Mouse (Mus musculus) embryonic facial prominence, embryonic 11.5 days (tissue): ENCODE data around the gene Gpr88. TPM values are rescaled to one million over a fixed set of nuclear protein-coding genes. Genes with fewer than 3 reads are reported as not detected.

Experiments
- ATAC-seq: fragments of 200-750 bp; cut with Nextera tagmentation; replicated peaks from 2 replicates; pipeline ENCODE4 v1.8.0; 2017; ENCODE audit warnings: low read depth; ENCODE audit not compliant: insufficient number of reproducible peaks, low FRiP score, low TSS enrichment
- DNase-seq: peaks from one replicate; pipeline ENCODE4 v3.0.0-alpha.2; 2015; ENCODE audit warnings: low spot score
- H3K27ac ChIP-seq: fragments of 300-500 bp; sonication (generic); replicated peaks from 2 replicates; pipeline ENCODE4 v1.5.1; 2014; ENCODE audit warnings: mild to moderate bottlenecking, low read depth, low read length, control low read depth
- H3K27me3 ChIP-seq: fragments of 300-500 bp; sonication (generic); 2 replicates; pipeline ENCODE4 v1.6.1; 2014; ENCODE audit warnings: mild to moderate bottlenecking, low read length, moderate library complexity, mixed read lengths; ENCODE audit not compliant: control insufficient read depth, insufficient read depth
- H3K36me3 ChIP-seq: fragments of 300-500 bp; sonication (generic); replicated peaks from 2 replicates; pipeline ENCODE4 v1.6.1; 2014; ENCODE audit warnings: low read depth, mild to moderate bottlenecking, low read length, moderate library complexity, mixed read lengths; ENCODE audit not compliant: control insufficient read depth, insufficient read depth
- H3K4me1 ChIP-seq: fragments of 300-500 bp; sonication (generic); 2 replicates; pipeline ENCODE4 v1.6.1; 2014; ENCODE audit warnings: low read length, mixed read lengths; ENCODE audit not compliant: control insufficient read depth, insufficient read depth
- H3K4me2 ChIP-seq: fragments of 300-500 bp; sonication (generic); 2 replicates; pipeline ENCODE4 v1.6.1; 2014; ENCODE audit warnings: low read depth, mild to moderate bottlenecking, control low read depth, low read length, moderate library complexity
- H3K4me3 ChIP-seq: fragments of 300-500 bp; sonication (generic); 2 replicates; pipeline ENCODE4 v1.5.1; 2014; ENCODE audit warnings: low read depth, low read length, control low read depth
- H3K9ac ChIP-seq: fragments of 300-500 bp; sonication (generic); replicated peaks from 2 replicates; pipeline ENCODE4 v1.6.1; 2014; ENCODE audit warnings: mild to moderate bottlenecking, control low read depth, low read length
- H3K9me3 ChIP-seq: fragments of 300-500 bp; sonication (generic); replicated peaks from 2 replicates; pipeline ENCODE4 v1.6.1; 2016; ENCODE audit warnings: mild to moderate bottlenecking, low read length, inconsistent platforms, mixed read lengths; ENCODE audit not compliant: control insufficient read depth
- WGBS: fragments of 180-500 bp; shearing (Covaris S2); extraction: QIAGEN DNeasy Blood & Tissue Kit; methylation state at CpG from one replicate; pipeline ENCODE4 v1.1.7; 2014; 5-methylcytosine and 5-hydroxymethylcytosine counted together
- polyA plus RNA-seq: library from polyadenylated mRNA; unstranded; fragments of >200 nt; fragmentation: Nextera tagmentation; extraction: Ambion mirVana; gene quantifications from 2 replicates; pipeline ENCODE4 v1.2.1, GENCODE M21; 2014

Gpr88 gene
- 0.20 and 0.56 TPM in 2 replicates for polyA plus RNA-seq

- peak; percentile 17 for DNase-seq
- H3K27me3 ChIP-seq, result peaks cover 23% of the 10 kb centered on the region
- peaks cover 9% of the 10 kb centered on the region for H3K4me1 ChIP-seq
- no peaks in the 10 kb centered on the region for H3K36me3 ChIP-seq
- H3K9me3 ChIP-seq, result no peaks in the 10 kb centered on the region
- H3K4me2 ChIP-seq, result peak within 1 kb of the TSS; percentile 99
- 5% methylated on average over 9 of the region's 9 CpGs for WGBS
- ATAC-seq, result 0 out of 2 replicates have a peak, but pooled peaks have one; percentile 8
- H3K27ac ChIP-seq, result no peak within 1 kb of the TSS
- H3K4me3 ChIP-seq, result peak within 1 kb of the TSS; percentile 48
- no peak within 1 kb of the TSS; the same call in 1 of the 2 replicates for H3K9ac ChIP-seq
These were observed at the start of gene Gpr88 for GRCm38 (mm10) chr3:116253077-116253531. TSS of gene Gpr88 (minus strand) at chr3:116253503.

GRCm38 (mm10) chr3:116302581-116302980, 49.3 kb upstream of the Gpr88 start:
- H3K9me3 ChIP-seq, result no peaks in the 10 kb centered on the region
- DNase-seq, result no peak
- ATAC-seq, result no peak
- H3K9ac ChIP-seq, result no peak overlapping the region
- no peaks in the 10 kb centered on the region for H3K4me1 ChIP-seq
- no peak overlapping the region for H3K4me2 ChIP-seq
- H3K36me3 ChIP-seq, result no peaks in the 10 kb centered on the region; the same call in 1 of the 2 replicates
- H3K4me3 ChIP-seq, result no peak overlapping the region
- H3K27me3 ChIP-seq, result no peaks in the 10 kb centered on the region
- no peak overlapping the region for H3K27ac ChIP-seq
- WGBS, result 96% methylated on average over 7 of the region's 7 CpGs

DNA sequence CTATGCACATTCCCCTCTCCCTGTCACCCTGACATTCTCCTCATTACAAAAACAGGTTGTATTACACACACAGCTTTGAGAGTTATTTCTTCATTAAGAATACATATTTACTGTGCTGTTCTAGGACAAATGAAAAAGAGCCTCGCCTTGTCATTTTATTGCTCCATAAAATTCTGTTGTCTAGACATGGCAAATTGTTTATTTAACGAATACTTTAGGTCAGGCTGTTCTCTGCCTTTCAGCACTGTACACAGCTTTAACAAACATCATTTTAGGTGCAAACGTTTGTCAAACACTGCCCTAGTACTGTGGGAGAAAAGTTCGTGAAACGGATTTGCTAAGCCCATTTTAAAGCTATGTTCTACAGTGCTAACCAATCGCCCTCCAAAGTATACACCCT, 48.5 kb upstream of the Gpr88 start:
- WGBS, result 90% methylated on average over 6 of the region's 6 CpGs
- no peak overlapping the region for H3K27ac ChIP-seq
- DNase-seq, result no peak
- H3K4me1 ChIP-seq, result no peaks in the 10 kb centered on the region
- no peak for ATAC-seq
- H3K36me3 ChIP-seq, result no peaks in the 10 kb centered on the region; the same call in 1 of the 2 replicates
- no peak overlapping the region for H3K4me3 ChIP-seq
- H3K27me3 ChIP-seq, result no peaks in the 10 kb centered on the region
- H3K9me3 ChIP-seq, result no peaks in the 10 kb centered on the region
- H3K4me2 ChIP-seq, result no peak overlapping the region
- no peak overlapping the region for H3K9ac ChIP-seq

DNA sequence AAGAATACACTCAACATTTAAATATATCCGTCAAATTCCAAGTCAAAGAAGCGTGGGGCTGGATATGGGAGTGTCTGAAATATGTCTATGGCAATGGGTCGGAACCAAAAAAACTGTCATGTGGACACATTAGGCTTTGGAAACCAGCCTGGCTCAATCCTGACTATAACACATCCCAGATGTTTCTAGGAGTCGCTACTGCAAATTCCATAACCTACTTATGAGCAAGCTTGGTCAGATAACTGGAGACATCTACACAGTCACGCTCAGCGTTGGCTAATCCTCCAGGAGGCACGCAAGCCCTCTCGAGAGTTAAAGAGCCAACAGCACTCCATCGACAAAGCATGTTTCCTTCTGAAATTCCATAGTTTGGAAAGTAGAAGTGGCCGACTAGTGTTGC, 45.4 kb upstream of the Gpr88 start:
- Histone ChIP-seq H3K4me3 (no peak overlapping the region), H3K9ac (no peak overlapping the region), H3K36me3 (no peaks in the 10 kb centered on the region), H3K27me3 (no peaks in the 10 kb centered on the region), H3K4me1 (no peaks in the 10 kb centered on the region), H3K9me3 (no peaks in the 10 kb centered on the region), H3K4me2 (no peak overlapping the region), H3K27ac (no peak overlapping the region)
- no peak for ATAC-seq
- 86% methylated on average over 10 of the region's 10 CpGs for WGBS
- peak; percentile 10 for DNase-seq

GRCm38 (mm10) chr3:116298003-116298402, 44.7 kb upstream of the Gpr88 start:
- no peak overlapping the region for H3K9ac ChIP-seq
- H3K36me3 ChIP-seq, result no peaks in the 10 kb centered on the region; the same call in 1 of the 2 replicates
- no peaks in the 10 kb centered on the region for H3K4me1 ChIP-seq
- DNase-seq (no peak), ATAC-seq (no peak)
- H3K27ac ChIP-seq, result no peak overlapping the region
- no peaks in the 10 kb centered on the region for H3K9me3 ChIP-seq
- 94% methylated on average over 8 of the region's 8 CpGs for WGBS
- no peak overlapping the region for H3K4me2 ChIP-seq
- no peaks in the 10 kb centered on the region for H3K27me3 ChIP-seq
- H3K4me3 ChIP-seq, result no peak overlapping the region

- Histone ChIP-seq H3K4me1 (no peaks in the 10 kb centered on the region), H3K36me3 (no peaks in the 10 kb centered on the region; the same call in 1 of the 2 replicates)
These were observed 43.9 kb upstream of the Gpr88 start for GRCm38 (mm10) chr3:116297170-116297569.

GRCm38 (mm10) chr3:116290041-116290815, 36.9 kb upstream of the Gpr88 start:
- Histone ChIP-seq H3K9me3 (no peaks in the 10 kb centered on the region), H3K4me3 (no peak overlapping the region), H3K36me3 (peaks cover 2% of the 10 kb centered on the region; the same call in 1 of the 2 replicates), H3K4me2 (no peak overlapping the region), H3K9ac (no peak overlapping the region), H3K27ac (no peak overlapping the region), H3K27me3 (no peaks in the 10 kb centered on the region), H3K4me1 (no peaks in the 10 kb centered on the region)
- no peak for ATAC-seq
- WGBS, result 87% methylated on average over 9 of the region's 9 CpGs
- no peak for DNase-seq

More at GRCm38 (mm10) chr3:116297170-116297569, 43.9 kb upstream of the Gpr88 start:
- no peaks in the 10 kb centered on the region for H3K9me3 ChIP-seq
- H3K9ac ChIP-seq, result no peak overlapping the region
- 95% methylated on average over 7 of the region's 7 CpGs for WGBS
- no peak overlapping the region for H3K4me2 ChIP-seq
- ATAC-seq (no peak), DNase-seq (no peak)
- H3K27ac ChIP-seq, result no peak overlapping the region
- H3K4me3 ChIP-seq, result no peak overlapping the region
- no peaks in the 10 kb centered on the region for H3K27me3 ChIP-seq

- H3K36me3 ChIP-seq, result peaks cover 2% of the 10 kb centered on the region; the same call in 1 of the 2 replicates
- H3K9me3 ChIP-seq, result no peaks in the 10 kb centered on the region
- no peaks in the 10 kb centered on the region for H3K4me1 ChIP-seq
- no peak overlapping the region for H3K9ac ChIP-seq
- H3K27me3 ChIP-seq, result no peaks in the 10 kb centered on the region
- no peak overlapping the region for H3K27ac ChIP-seq
- ATAC-seq (no peak), DNase-seq (no peak)
- no peak overlapping the region for H3K4me3 ChIP-seq
- 91% methylated on average over 6 of the region's 6 CpGs for WGBS
- H3K4me2 ChIP-seq, result no peak overlapping the region
These were observed 35.5 kb upstream of the Gpr88 start for GRCm38 (mm10) chr3:116288833-116289232.
